Mouse (Mus musculus) MEL (cell line): Measurements from ENCODE around the gene Gusb. TPM values are rescaled to one million over a fixed set of nuclear protein-coding genes. Genes with fewer than 3 reads are reported as not detected.
A peak's percentile ranks its signal among the peaks of the same experiment; 100 is the strongest.

ENCODE experiments used
- DNase-seq: peaks from one replicate; pipeline ENCODE4 v3.0.0; 2011; ENCODE audit warnings: low read depth, low spot score
- H3K27ac ChIP-seq: 2 replicates; pipeline ENCODE4 v1.5.1; 2012; ENCODE audit warnings: low read depth, mild to moderate bottlenecking, control low read depth, low read length, moderate library complexity; ENCODE audit not compliant: control insufficient read depth
- H3K27me3 ChIP-seq, 2 experiments: fragments of 150-350 bp in 1 of 2; sonication (generic) in 1 of 2; 2 replicates each; pipeline ENCODE4 v1.6.1; 2012; ENCODE audit warnings: low read length in 2 of 2, mild to moderate bottlenecking in 2 of 2, improper control_type of control experiment in 1 of 2, moderate library complexity in 1 of 2; ENCODE audit not compliant: insufficient read depth in 2 of 2, control insufficient read depth in 1 of 2
- H3K36me3 ChIP-seq, 2 experiments: 2 replicates each; pipeline ENCODE4 v1.6.1; 2012 to 2014; ENCODE audit warnings: low read length in 2 of 2, improper control_type of control experiment in 1 of 2, inconsistent platforms in 1 of 2, mild to moderate bottlenecking in 1 of 2; ENCODE audit not compliant: insufficient read depth in 2 of 2, control insufficient read depth in 1 of 2
- H3K4me1 ChIP-seq, 2 experiments: fragments of 150-350 bp in 1 of 2; sonication (generic) in 1 of 2; 2 replicates each; pipeline ENCODE4 v1.6.1; 2012; ENCODE audit warnings: low read length in 2 of 2, improper control_type of control experiment in 1 of 2, mild to moderate bottlenecking in 1 of 2; ENCODE audit not compliant: insufficient read depth in 2 of 2, control insufficient read depth in 1 of 2
- H3K4me3 ChIP-seq, 2 experiments: fragments of 150-350 bp in 1 of 2; sonication (generic) in 1 of 2; 2 replicates each; pipeline ENCODE4 v1.5.1; 2012; ENCODE audit warnings: low read depth in 2 of 2, low read length in 2 of 2, mild to moderate bottlenecking in 2 of 2, moderate library complexity in 2 of 2, control low read depth in 1 of 2, improper control_type of control experiment in 1 of 2; ENCODE audit not compliant: control insufficient read depth in 1 of 2, insufficient read depth in 1 of 2
- H3K79me2 ChIP-seq: 2 replicates; pipeline ENCODE4 v1.6.1; 2012; ENCODE audit warnings: mild to moderate bottlenecking, low read length, moderate library complexity; ENCODE audit not compliant: control insufficient read depth, poor library complexity, insufficient read depth
- H3K9ac ChIP-seq: 2 replicates; pipeline ENCODE4 v1.6.1; 2012; ENCODE audit warnings: low read depth, mild to moderate bottlenecking, control low read depth, low read length, moderate library complexity; ENCODE audit not compliant: control insufficient read depth, poor library complexity, severe bottlenecking
- H3K9me3 ChIP-seq: fragments of 150-350 bp; sonication (generic); replicated peaks from 2 replicates; pipeline ENCODE4 v1.6.1; 2012; ENCODE audit warnings: mild to moderate bottlenecking, low read length, improper control_type of control experiment, moderate library complexity; ENCODE audit not compliant: insufficient read depth
- BHLHE40 ChIP-seq: IDR thresholded peaks from 2 replicates; pipeline ENCODE4 v1.6.1; 2012; ENCODE audit warnings: low read depth, mild to moderate bottlenecking, inconsistent platforms, low read length, improper control_type of control experiment, borderline replicate concordance
- CHD1 ChIP-seq: IDR thresholded peaks from 2 replicates; pipeline ENCODE4 v1.6.1; 2012; ENCODE audit warnings: low read depth, mild to moderate bottlenecking, inconsistent platforms, low read length, improper control_type of control experiment
- CHD2 ChIP-seq: IDR thresholded peaks from 2 replicates; pipeline ENCODE4 v1.6.1; 2011; ENCODE audit warnings: low read length, improper control_type of control experiment
- CTCF ChIP-seq, 3 experiments: IDR thresholded peaks in 2 of 3; conservative IDR thresholded peaks in 1 of 3; 2 replicates each; pipeline ENCODE4 v1.5.1; 2011 to 2012; ENCODE audit warnings: low read length in 3 of 3, low read depth in 2 of 3, mild to moderate bottlenecking in 2 of 3, improper control_type of control experiment in 1 of 3, inconsistent platforms in 1 of 3, mixed read lengths in 1 of 3, moderate library complexity in 1 of 3; ENCODE audit not compliant: control insufficient read depth in 1 of 3, insufficient read depth in 1 of 3, poor library complexity in 1 of 3, severe bottlenecking in 1 of 3
- E2F4 ChIP-seq: IDR thresholded peaks from 2 replicates; pipeline ENCODE4 v1.6.1; 2011; ENCODE audit warnings: low read depth, low read length, improper control_type of control experiment, borderline replicate concordance
- ELF1 ChIP-seq: IDR thresholded peaks from 2 replicates; pipeline ENCODE4 v1.6.1; 2014; ENCODE audit warnings: low read depth, mild to moderate bottlenecking, inconsistent platforms, low read length, improper control_type of control experiment, moderate library complexity
- EP300 ChIP-seq, 2 experiments: IDR thresholded peaks; 2 replicates each; pipeline ENCODE4 v1.6.1; 2011; ENCODE audit warnings: improper control_type of control experiment in 2 of 2, low read length in 2 of 2, low read depth in 1 of 2, mild to moderate bottlenecking in 1 of 2
- ETS1 ChIP-seq: IDR thresholded peaks from 2 replicates; pipeline ENCODE4 v1.6.1; 2012; ENCODE audit warnings: low read depth, mild to moderate bottlenecking, inconsistent platforms, low read length, improper control_type of control experiment, moderate library complexity
- GABPA ChIP-seq: IDR thresholded peaks from 2 replicates; pipeline ENCODE4 v1.6.1; 2012; ENCODE audit warnings: low read depth, mild to moderate bottlenecking, inconsistent platforms, low read length, improper control_type of control experiment, moderate library complexity
- GATA1 ChIP-seq: IDR thresholded peaks from 2 replicates; pipeline ENCODE4 v1.6.1; 2011; ENCODE audit warnings: low read depth, low read length, improper control_type of control experiment
- HCFC1 ChIP-seq: IDR thresholded peaks from 2 replicates; pipeline ENCODE4 v1.6.1; 2012; ENCODE audit warnings: low read depth, mild to moderate bottlenecking, inconsistent platforms, low read length, improper control_type of control experiment, moderate library complexity
- JUND ChIP-seq: IDR thresholded peaks from 2 replicates; pipeline ENCODE4 v1.6.1; 2011; ENCODE audit warnings: low read depth, mild to moderate bottlenecking, improper control_type of control experiment, low read length
- KAT2A ChIP-seq: conservative IDR thresholded peaks from 2 replicates; pipeline ENCODE4 v1.6.1; 2012; ENCODE audit warnings: low read depth, low read length, improper control_type of control experiment, inconsistent platforms
- MAX ChIP-seq: IDR thresholded peaks from 2 replicates; pipeline ENCODE4 v1.6.1; 2011; ENCODE audit warnings: low read length, improper control_type of control experiment
- MAZ ChIP-seq: IDR thresholded peaks from 2 replicates; pipeline ENCODE4 v1.6.1; 2012; ENCODE audit warnings: low read depth, mild to moderate bottlenecking, inconsistent platforms, low read length, improper control_type of control experiment
- MEF2A ChIP-seq: IDR thresholded peaks from 2 replicates; pipeline ENCODE4 v1.6.1; 2014; ENCODE audit warnings: low read depth, mild to moderate bottlenecking, inconsistent platforms, low read length, improper control_type of control experiment; ENCODE audit not compliant: poor library complexity, insufficient replicate concordance, severe bottlenecking; ENCODE audit errors: extremely low read depth
- MXI1 ChIP-seq: IDR thresholded peaks from 2 replicates; pipeline ENCODE4 v1.6.1; 2011; ENCODE audit warnings: mild to moderate bottlenecking, low read depth, low read length, improper control_type of control experiment
- MYB ChIP-seq: IDR thresholded peaks from 2 replicates; pipeline ENCODE4 v1.6.1; 2011; ENCODE audit warnings: mild to moderate bottlenecking, low read depth, low read length, improper control_type of control experiment
- MYC ChIP-seq: IDR thresholded peaks from 2 replicates; pipeline ENCODE4 v1.6.1; 2011; ENCODE audit warnings: low read depth, mild to moderate bottlenecking, low read length, improper control_type of control experiment, moderate library complexity
- NELFE ChIP-seq: IDR thresholded peaks from 2 replicates; pipeline ENCODE4 v1.6.1; 2011; ENCODE audit warnings: low read depth, low read length, improper control_type of control experiment
- NRF1 ChIP-seq: IDR thresholded peaks from 2 replicates; pipeline ENCODE4 v1.6.1; 2014; ENCODE audit warnings: low read depth, mild to moderate bottlenecking, inconsistent platforms, low read length, improper control_type of control experiment, moderate library complexity; ENCODE audit not compliant: poor library complexity, insufficient read depth, severe bottlenecking
- POLR2A ChIP-seq, 2 experiments: IDR thresholded peaks; 2 replicates each; pipeline ENCODE4 v1.6.1; 2011 to 2012; ENCODE audit warnings: low read length in 2 of 2, mild to moderate bottlenecking in 2 of 2, control low read depth in 1 of 2, improper control_type of control experiment in 1 of 2, low read depth in 1 of 2, moderate library complexity in 1 of 2; ENCODE audit not compliant: control insufficient read depth in 1 of 2, insufficient read depth in 1 of 2, poor library complexity in 1 of 2
- POLR2AphosphoS2 ChIP-seq: IDR thresholded peaks from 2 replicates; pipeline ENCODE4 v1.6.1; 2011; ENCODE audit warnings: low read length, improper control_type of control experiment
- POLR2AphosphoS5 ChIP-seq: IDR thresholded peaks from 2 replicates; pipeline ENCODE4 v1.6.1; 2012; ENCODE audit warnings: low read depth, borderline replicate concordance, mild to moderate bottlenecking, inconsistent platforms, low read length, moderate library complexity, mixed read lengths
- RAD21 ChIP-seq: IDR thresholded peaks from 2 replicates; pipeline ENCODE4 v1.6.1; 2011; ENCODE audit warnings: mild to moderate bottlenecking, low read depth, low read length, improper control_type of control experiment
- RCOR1 ChIP-seq: IDR thresholded peaks from 2 replicates; pipeline ENCODE4 v1.6.1; 2012; ENCODE audit warnings: low read depth, mild to moderate bottlenecking, inconsistent platforms, low read length, improper control_type of control experiment
- SIN3A ChIP-seq: IDR thresholded peaks from 2 replicates; pipeline ENCODE4 v1.6.1; 2012; ENCODE audit warnings: low read length, improper control_type of control experiment, inconsistent platforms
- SMC3 ChIP-seq: IDR thresholded peaks from 2 replicates; pipeline ENCODE4 v1.6.1; 2011; ENCODE audit warnings: low read depth, low read length, improper control_type of control experiment
- TAL1 ChIP-seq: IDR thresholded peaks from 2 replicates; pipeline ENCODE4 v1.6.1; 2012; ENCODE audit warnings: mild to moderate bottlenecking, inconsistent platforms, low read length, moderate library complexity, mixed read lengths
- TBP ChIP-seq: IDR thresholded peaks from 2 replicates; pipeline ENCODE4 v1.8.0; 2011; ENCODE audit warnings: low read depth, low read length, improper control_type of control experiment
- TCF12 ChIP-seq: IDR thresholded peaks from 2 replicates; pipeline ENCODE4 v1.6.1; 2014; ENCODE audit warnings: low read depth, mild to moderate bottlenecking, inconsistent platforms, low read length, improper control_type of control experiment, moderate library complexity
- USF1 ChIP-seq: IDR thresholded peaks from 2 replicates; pipeline ENCODE4 v1.6.1; 2014; ENCODE audit warnings: low read depth, mild to moderate bottlenecking, inconsistent platforms, low read length, improper control_type of control experiment, moderate library complexity
- ZC3H11A ChIP-seq: IDR thresholded peaks from 2 replicates; pipeline ENCODE4 v1.6.1; 2012; ENCODE audit warnings: low read depth, mild to moderate bottlenecking, inconsistent platforms, low read length, improper control_type of control experiment
- ZKSCAN1 ChIP-seq: IDR thresholded peaks from 2 replicates; pipeline ENCODE4 v1.6.1; 2012; ENCODE audit warnings: low read depth, mild to moderate bottlenecking, inconsistent platforms, low read length, improper control_type of control experiment, moderate library complexity
- ZMIZ1 ChIP-seq: IDR thresholded peaks from 2 replicates; pipeline ENCODE4 v1.6.1; 2012; ENCODE audit warnings: low read depth, mild to moderate bottlenecking, inconsistent platforms, low read length, improper control_type of control experiment, moderate library complexity
- ZNF384 ChIP-seq: IDR thresholded peaks from 2 replicates; pipeline ENCODE4 v1.6.1; 2012; ENCODE audit warnings: low read depth, mild to moderate bottlenecking, inconsistent platforms, low read length, improper control_type of control experiment
- polyA plus RNA-seq, 2 experiments: library from polyadenylated mRNA; stranded (reverse) in 1 of 2; unstranded in 1 of 2; fragments of >175 nt in 1 of 2; fragments of >200 nt in 1 of 2; gene quantifications; 2 replicates each; pipeline versions ENCODE4 v1.2.1 to v1.2.4; 2012; ENCODE audit warnings: low replicate concordance in 2 of 2, low read depth in 1 of 2; ENCODE audit not compliant: insufficient read length in 2 of 2, insufficient read depth in 1 of 2, missing spikeins in 1 of 2
- total RNA-seq: library from RNA; depleted of rRNA; stranded (reverse); fragments of 300-350 nt; gene quantifications from 2 replicates; pipeline ENCODE4 v1.2.3, GENCODE M21; 2012

Gusb gene
- total and polyA plus RNA-seq, 3 experiments = 44.4 to 107 (median 54.2) TPM

GRCm38 (mm10) chr5:130023767-130024539 is 21.1 kb upstream of the Gusb start:
- peaks cover 0 to 3% of the 10 kb centered on the region in 2 experiments; a peak in 2 of 4 replicates for H3K4me1 ChIP-seq
- no peaks in the 10 kb centered on the region for H3K9me3 ChIP-seq
- peak; percentile 96 for DNase-seq
- peak overlapping the region; percentile 41 for H3K27ac ChIP-seq
- H3K9ac ChIP-seq = peak overlapping the region; percentile 74
- no peaks in the 10 kb centered on the region for H3K27me3 ChIP-seq
- peak overlapping the region; percentile 87 to 94 for H3K4me3 ChIP-seq
- peaks cover 0 to 3% of the 10 kb centered on the region in 2 experiments; a peak in 1 of 4 replicates for H3K36me3 ChIP-seq
- H3K79me2 ChIP-seq = no peaks in the 10 kb centered on the region; the same call in 1 of the 2 replicates
- no peak for TF ChIP-seq TAL1
- no peak for TF ChIP-seq JUND
- TF ChIP-seq ELF1 = peak; percentile 65
- no peak for TF ChIP-seq MYC
- TF ChIP-seq TBP = peak; percentile 39; the same call in 1 of the 2 replicates
- TF ChIP-seq CHD2 = no peak
- 0 out of 2 replicates have a peak, but pooled peaks have one; percentile 23 for TF ChIP-seq MXI1
- no peak for TF ChIP-seq ZKSCAN1
- TF ChIP-seq ETS1 = 0 out of 2 replicates have a peak, but pooled peaks have one; percentile 20
- no peak for TF ChIP-seq MYB
- TF ChIP-seq ZC3H11A = peak; percentile 31; the same call in 1 of the 2 replicates
- peak; percentile 52 for TF ChIP-seq NELFE
- TF ChIP-seq EP300 (IDR thresholded peaks at IDR 0.05; ENCODE audit: low read depth in 1 of 2, low read length in 2 of 2) = no peak; a peak in 1 of 4 replicates
- no peak for TF ChIP-seq KAT2A
- no peak for TF ChIP-seq MAX
- TF ChIP-seq POLR2AphosphoS5 = no peak
- TF ChIP-seq ZMIZ1 = no peak; the same call in 1 of the 2 replicates
- TF ChIP-seq RCOR1 = no peak
- peak; percentile 79 to 84 (median 80) for TF ChIP-seq CTCF (IDR thresholded peaks at IDR 0.05 in 2 of 3, conservative IDR thresholded peaks at IDR 0.05 in 1 of 3; ENCODE audit: control insufficient read depth in 1 of 3, insufficient read depth in 1 of 3, low read depth in 2 of 3, low read length in 3 of 3, poor library complexity in 1 of 3, severe bottlenecking in 1 of 3)
- TF ChIP-seq SIN3A = peak; percentile 67
- no peak for TF ChIP-seq USF1
- TF ChIP-seq CHD1 = no peak
- no peak for TF ChIP-seq GABPA
- peak; percentile 36 for TF ChIP-seq HCFC1
- peak; percentile 62 for TF ChIP-seq SMC3
- TF ChIP-seq NRF1 = no peak
- peak; percentile 79 for TF ChIP-seq ZNF384
- peak; percentile 48 for TF ChIP-seq RAD21
- TF ChIP-seq GATA1 = peak; percentile 71
- TF ChIP-seq BHLHE40 = peak; percentile 35; the same call in 1 of the 2 replicates
- no peak for TF ChIP-seq E2F4
- TF ChIP-seq POLR2A (IDR thresholded peaks at IDR 0.05; ENCODE audit: control insufficient read depth in 1 of 2, insufficient read depth in 1 of 2, low read depth in 1 of 2, low read length in 2 of 2, poor library complexity in 1 of 2) = peak; percentile 55 to 82; a peak in 3 of 4 replicates
- peak; percentile 37; the same call in 1 of the 2 replicates for TF ChIP-seq TCF12
- TF ChIP-seq POLR2AphosphoS2 = 0 out of 2 replicates have a peak, but pooled peaks have one; percentile 29
- TF ChIP-seq MAZ = no peak
- no peak for TF ChIP-seq MEF2A
